Mouse (Mus musculus) monocyte, adult 59 days (primary cell): Measurements from ENCODE around the gene Rab1b. TPM values are rescaled to one million over a fixed set of nuclear protein-coding genes. Genes with fewer than 3 reads are reported as not detected.

ENCODE experiments used
- total RNA-seq, 2 experiments: library from RNA; stranded (reverse); gene quantifications; one replicate each; pipeline ENCODE4 v1.2.4; 2023

Rab1b gene
- total RNA-seq = 100 to 1,000 TPM; 138 to 140 TPM

GRCm38 (mm10) chr19:5106731-5107191 lies at the start of gene Rab1b:
TSS of gene Rab1b (minus strand) at chr19:5107072.

GRCm38 (mm10) chr19:5118384-5118698 lies 11.5 kb upstream of the Rab1b start, which contains the start of gene Klc2:
TSS of gene Klc2 (minus strand) at chr19:5118560.

GRCm38 (mm10) chr19:5098363-5099143 lies 8.3 kb downstream of the Rab1b start, which contains the start of gene Cnih2:
TSS of gene Cnih2 (minus strand) at chr19:5098521.

GRCm38 (mm10) chr19:5087884-5088728 lies 18.8 kb downstream of the Rab1b start, which contains the start of gene Yif1a:
TSS of gene Yif1a (plus strand) at chr19:5088538.

GRCm38 (mm10) chr19:5085145-5085863 lies 21.6 kb downstream of the Rab1b start, which contains the start of gene Tmem151a:
TSS of gene Tmem151a (minus strand) at chr19:5085531.

GRCm38 (mm10) chr19:5067867-5068569 lies 38.9 kb downstream of the Rab1b start, which contains the start of gene Cd248:
TSS of gene Cd248 (plus strand) at chr19:5068078.

GRCm38 (mm10) chr19:5050047-5050905 lies 56.6 kb downstream of the Rab1b start, which contains the start of gene Rin1:
TSS of gene Rin1 (plus strand) at chr19:5050481.

Other genes with a start within 250 kb of the Rab1b start
- not detected for gene Actn3, start 229.2 kb downstream of the Rab1b start, total RNA-seq
- gene Zdhhc24, start 228.4 kb downstream of the Rab1b start, total RNA-seq = 1 to 10 TPM; 6.1 to 6.4 TPM
- gene Bbs1, start 200.4 kb downstream of the Rab1b start, total RNA-seq = 1 to 10 TPM in 1 of 2 experiments, under 1 TPM in 1; 0.52 to 1.1 TPM
- gene Dpp3, start 178.8 kb downstream of the Rab1b start, total RNA-seq = 10 to 100 TPM; 65.0 to 67.8 TPM
- gene Peli3, start 163.9 kb downstream of the Rab1b start, total RNA-seq = 1 to 10 TPM; 1.3 to 1.9 TPM
- 10 to 100 TPM; 17.5 to 20.4 TPM for gene Mrpl11, start 144.9 kb downstream of the Rab1b start, total RNA-seq
- gene Npas4, start 116.8 kb downstream of the Rab1b start, total RNA-seq = not detected
- 1 to 10 TPM; 3.9 to 6.4 TPM for gene Slc29a2, start 83.2 kb downstream of the Rab1b start, total RNA-seq
- gene B4gat1, start 68.2 kb downstream of the Rab1b start, total RNA-seq = 10 to 100 TPM in 1 of 2 experiments, 1 to 10 TPM in 1; 9.0 to 12.8 TPM
- 1 to 10 TPM in 1 of 2 experiments, under 1 TPM in 1; 0.46 to 2.7 TPM for gene AC124502.3, start 68.2 kb downstream of the Rab1b start, total RNA-seq
- gene Brms1, start 65.7 kb downstream of the Rab1b start, total RNA-seq = 10 to 100 TPM; 55.4 to 63.3 TPM
- gene Rin1, start 56.6 kb downstream of the Rab1b start, total RNA-seq = 1 to 10 TPM; 2.5 to 2.6 TPM
- gene Cd248, start 39.0 kb downstream of the Rab1b start, total RNA-seq = under 1 TPM in 1 of 2 experiments, not detected in 1; 0.46 TPM
- gene Tmem151a, start 21.5 kb downstream of the Rab1b start, total RNA-seq = 1 to 10 TPM in 1 of 2 experiments, under 1 TPM in 1; 0.89 to 3.0 TPM
- 10 to 100 TPM; 24.5 to 29.6 TPM for gene Yif1a, start 18.5 kb downstream of the Rab1b start, total RNA-seq
- gene Cnih2, start 8.6 kb downstream of the Rab1b start, total RNA-seq = under 1 TPM; 0.60 to 0.79 TPM
- gene Klc2, start 11.5 kb upstream of the Rab1b start, total RNA-seq = 10 to 100 TPM; 18.8 to 23.2 TPM
- gene Pacs1, start 166.0 kb upstream of the Rab1b start, total RNA-seq = 10 to 100 TPM; 53.1 to 60.2 TPM
- gene Sf3b2, start 188.4 kb upstream of the Rab1b start, total RNA-seq = 100 to 1,000 TPM; 156 to 186 TPM
- not detected for gene Gal3st3, start 191.3 kb upstream of the Rab1b start, total RNA-seq
- not detected for gene Catsper1, start 228.7 kb upstream of the Rab1b start, total RNA-seq
- not detected for gene Cst6, start 242.5 kb upstream of the Rab1b start, total RNA-seq